8 mouse cellular contexts compared by ENCODE assay signal in genomic region chr5:22344976-22345651, GRCm38 (mm10). TPM values are rescaled to one million over a fixed set of nuclear protein-coding genes. Genes with fewer than 3 reads are reported as not detected.
DNase-seq lines count a peak whose midpoint lies in the region; ATAC-seq and TF ChIP-seq lines count a peak whose summit lies in the region.

No protein-coding gene starts in this region.

- ATAC-seq in erythroblast, adult 5-6 weeks (replicated peaks; ENCODE audit: low FRiP score, poor library complexity, severe bottlenecking) = peak; percentile 42; the same call in 1 of the 2 replicates
- peak; percentile 35 for ATAC-seq in intestine, embryonic 15.5 days

- no peak for TF ChIP-seq CTCF in heart, adult 2 months (IDR thresholded peaks at IDR 0.05)
- TF ChIP-seq CTCF in brain, embryonic 14.5 days (IDR thresholded peaks at IDR 0.05; ENCODE audit: borderline replicate concordance, extremely low read depth, insufficient read depth, insufficient read length) = no peak

- no peaks in the 10 kb centered on the region for H3K36me3 ChIP-seq in heart, adult 2 months (ENCODE audit: control insufficient read depth, insufficient read depth, low read length)
- H3K36me3 ChIP-seq in intestine, embryonic 15.5 days = no peaks in the 10 kb centered on the region
- H3K36me3 ChIP-seq in midbrain, embryonic 10.5 days = no peaks in the 10 kb centered on the region

- TF ChIP-seq POLR2A in heart, adult 2 months (IDR thresholded peaks at IDR 0.05; ENCODE audit: insufficient read depth, low read depth, low read length) = no peak
- TF ChIP-seq POLR2A in brain, embryonic 14.5 days (IDR thresholded peaks at IDR 0.05; ENCODE audit: borderline replicate concordance, extremely low read depth, insufficient read depth, insufficient read length, poor library complexity, severe bottlenecking) = no peak

- no peaks in the 10 kb centered on the region for H3K9me3 ChIP-seq in intestine, embryonic 15.5 days
- H3K9me3 ChIP-seq in midbrain, embryonic 10.5 days (replicated peaks) = no peaks in the 10 kb centered on the region

- H3K79me2 ChIP-seq in heart, adult 2 months (replicated peaks; ENCODE audit: control insufficient read depth, insufficient read depth, low read length) = no peaks in the 10 kb centered on the region

- no peak overlapping the region for H3K27ac ChIP-seq in heart, adult 2 months
- H3K27ac ChIP-seq in intestine, embryonic 15.5 days = no peak overlapping the region
- H3K27ac ChIP-seq in midbrain, embryonic 10.5 days (replicated peaks) = peak overlapping the region; percentile 85

- intact Hi-C loops in heart, adult 2 months (cut with DNase I) = no loop called here

- H3K4me2 ChIP-seq in intestine, embryonic 15.5 days (replicated peaks) = peak overlapping the region; percentile 98

- peaks cover 17% of the 10 kb centered on the region for H3K27me3 ChIP-seq in heart, adult 2 months (ENCODE audit: control insufficient read depth, insufficient read depth, low read length)
- peaks cover 59% of the 10 kb centered on the region for H3K27me3 ChIP-seq in intestine, embryonic 15.5 days (replicated peaks)
- peaks cover 88% of the 10 kb centered on the region for H3K27me3 ChIP-seq in midbrain, embryonic 10.5 days (ENCODE audit: low read depth, poor library complexity, severe bottlenecking)

- no peak for TF ChIP-seq EP300 in heart, adult 2 months (IDR thresholded peaks at IDR 0.05; ENCODE audit: insufficient read depth, low read depth, low read length)

- peak in 1 of 2 experiments; percentile 18 for DNase-seq in heart, adult 2 months
- DNase-seq in heart, adult 9 months (ENCODE audit: low spot score in 2 of 2) = no peak
- peak; percentile 79 for DNase-seq in brain, embryonic 14.5 days (ENCODE audit: low read depth)
- peak; percentile 49 for DNase-seq in midbrain, embryonic 10.5 days (ENCODE audit: low spot score)
- peak; percentile 49 for DNase-seq in testis, postnatal 10 days (ENCODE audit: low spot score)
- DNase-seq in urinary bladder, adult 2 months (ENCODE audit: low spot score) = no peak

- no peaks in the 10 kb centered on the region for H3K4me1 ChIP-seq in heart, adult 2 months (ENCODE audit: control insufficient read depth, insufficient read depth, low read length)
- H3K4me1 ChIP-seq in intestine, embryonic 15.5 days (replicated peaks) = peaks cover 19% of the 10 kb centered on the region
- H3K4me1 ChIP-seq in midbrain, embryonic 10.5 days = peaks cover 30% of the 10 kb centered on the region

- H3K9ac ChIP-seq in heart, adult 2 months (ENCODE audit: low read depth, low read length) = no peak overlapping the region; the same call in 1 of the 2 replicates
- H3K9ac ChIP-seq in intestine, embryonic 15.5 days = peak overlapping the region; percentile 17; the same call in 1 of the 2 replicates

- 0 out of 2 replicates have a peak overlapping the region, but pooled peaks have one; percentile 23 for H3K4me3 ChIP-seq in heart, adult 2 months
- H3K4me3 ChIP-seq in intestine, embryonic 15.5 days (replicated peaks) = peak overlapping the region; percentile 51
- H3K4me3 ChIP-seq in midbrain, embryonic 10.5 days = peak overlapping the region; percentile 70

- WGBS in heart, adult 2 months = 2% methylated on average over 57 of the region's 58 CpGs
- 1% methylated on average over 57 of the region's 58 CpGs for WGBS in intestine, embryonic 15.5 days
- WGBS in midbrain, embryonic 10.5 days = 1% methylated on average over 57 of the region's 58 CpGs

RNA-seq across cellular contexts. Expression of gene Reln, which starts 0.6 kb away (rescaled TPM):
- 1 to 10 TPM; 2.6 to 4.0 TPM for total RNA-seq in heart, adult 2 months (2021)
- 2.6 and 4.7 TPM in 2 replicates for polyA plus RNA-seq in heart, adult 2 months (2012; rRNA removed)
- polyA plus RNA-seq in brain, embryonic 14.5 days (2012; rRNA removed) = 113 and 127 TPM in 2 replicates
- total RNA-seq in erythroblast, adult 5-6 weeks (2015; ENCODE audit: low replicate concordance) = 272 and 297 TPM in 2 replicates
- total RNA-seq in erythroblast, adult 5-6 weeks (2017; ENCODE audit: low replicate concordance) = 308 and 319 TPM in 2 replicates
- polyA plus RNA-seq in intestine, embryonic 15.5 days (2015; fragmentation: Nextera tagmentation; extraction: Ambion mirVana) = 2.8 and 3.2 TPM in 2 replicates
- polyA plus RNA-seq in midbrain, embryonic 10.5 days (2016; fragmentation: Nextera tagmentation; extraction: Ambion mirVana) = 2.4 and 3.9 TPM in 2 replicates
- polyA plus RNA-seq in urinary bladder, adult 2 months (2012; rRNA removed) = 12.8 and 13.0 TPM in 2 replicates

Comparison
In these comparisons a context has a peak if more than half of its experiments do, and no peak if none do; other contexts are left out.
1. DNase-seq: peak in brain, embryonic 14.5 days (single experiment), midbrain, embryonic 10.5 days (single experiment) and testis, postnatal 10 days (single experiment); none in heart, adult 9 months (0 of 2) and urinary bladder, adult 2 months (single experiment).
2. Peak in every context shown above with its lines, with median percentiles within 50 percentile points of each other: H3K4me3 ChIP-seq.